Mouse (Mus musculus) naive thymus-derived CD4-positive, alpha-beta T cell, adult 2 months (primary cell): ENCODE measurements around the gene Lep.

Source experiments
- DNase-seq: peaks from one replicate; pipeline ENCODE4 v3.0.0-alpha.2; 2011; ENCODE audit warnings: low read depth

The Lep gene

GRCm38 (mm10) chr6:29117417-29118104, 57.5 kb downstream of the Lep start:
- no peak for DNase-seq

GRCm38 (mm10) chr6:29118231-29118630, 58.2 kb downstream of the Lep start:
- DNase-seq, result no peak

- DNase-seq, result no peak
These were observed 58.9 kb downstream of the Lep start for GRCm38 (mm10) chr6:29118963-29119362.

- no peak for DNase-seq
These were observed 60.0 kb downstream of the Lep start for GRCm38 (mm10) chr6:29119990-29120389.
